Mouse (Mus musculus) inflammation-experienced regulatory T-cells, adult 6 months (primary cell): ENCODE measurements at regions not wholly inside any gene's neighbourhood (a gene's known extent, or its start where the extent isn't known, plus 50 kb on each side); places are given as distances from the start of the nearest gene placed in this dataset.

Source experiments
- ATAC-seq: one replicate; pipeline ENCODE4 v1.8.0; 2017

DNA sequence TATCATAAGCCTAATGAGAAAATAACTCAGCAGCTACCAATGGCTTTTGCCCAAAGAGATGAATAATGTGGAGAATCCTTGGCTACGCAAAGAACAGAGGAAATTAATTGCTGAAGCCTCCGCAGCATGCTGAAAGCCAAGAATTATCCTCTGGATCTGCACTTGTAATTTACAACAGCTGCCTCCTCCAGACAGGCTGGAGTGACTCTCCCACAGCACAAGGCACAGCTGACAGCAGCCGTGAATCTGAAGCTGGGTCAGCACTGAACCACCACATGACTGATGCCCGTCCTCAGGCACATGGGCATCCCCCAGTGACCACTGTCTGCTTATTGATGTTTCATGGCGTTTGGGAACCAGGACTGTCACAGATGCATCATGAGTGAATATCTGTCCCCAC lies 299.8 kb downstream of the Psat1 start:
- ATAC-seq, result no peak

DNA sequence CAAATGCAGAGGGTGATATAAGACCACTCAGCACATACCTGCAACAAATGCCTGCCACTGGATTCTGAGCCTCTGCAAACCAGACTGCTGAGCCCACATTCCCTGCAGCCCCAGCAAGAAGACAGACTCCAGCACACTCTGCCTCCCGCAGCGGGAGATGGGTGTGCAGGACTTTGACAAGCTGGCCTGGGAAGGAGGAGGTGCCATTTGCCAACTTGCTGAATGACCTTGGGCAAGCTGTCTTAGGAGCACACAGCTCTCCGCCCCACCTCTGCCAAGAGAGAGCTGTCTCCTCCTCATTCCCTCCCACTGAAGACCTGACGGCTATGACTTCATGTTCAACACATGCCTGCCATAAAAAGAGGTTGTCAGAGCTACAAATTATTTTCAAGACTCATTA lies 302.4 kb downstream of the Psat1 start:
- no peak for ATAC-seq

- no peak for ATAC-seq
These were observed 329.8 kb downstream of the Psat1 start for GRCm38 (mm10) chr19:15617233-15617915.

GRCm38 (mm10) chr19:15614648-15615561 lies 332.2 kb downstream of the Psat1 start:
- no peak for ATAC-seq

DNA sequence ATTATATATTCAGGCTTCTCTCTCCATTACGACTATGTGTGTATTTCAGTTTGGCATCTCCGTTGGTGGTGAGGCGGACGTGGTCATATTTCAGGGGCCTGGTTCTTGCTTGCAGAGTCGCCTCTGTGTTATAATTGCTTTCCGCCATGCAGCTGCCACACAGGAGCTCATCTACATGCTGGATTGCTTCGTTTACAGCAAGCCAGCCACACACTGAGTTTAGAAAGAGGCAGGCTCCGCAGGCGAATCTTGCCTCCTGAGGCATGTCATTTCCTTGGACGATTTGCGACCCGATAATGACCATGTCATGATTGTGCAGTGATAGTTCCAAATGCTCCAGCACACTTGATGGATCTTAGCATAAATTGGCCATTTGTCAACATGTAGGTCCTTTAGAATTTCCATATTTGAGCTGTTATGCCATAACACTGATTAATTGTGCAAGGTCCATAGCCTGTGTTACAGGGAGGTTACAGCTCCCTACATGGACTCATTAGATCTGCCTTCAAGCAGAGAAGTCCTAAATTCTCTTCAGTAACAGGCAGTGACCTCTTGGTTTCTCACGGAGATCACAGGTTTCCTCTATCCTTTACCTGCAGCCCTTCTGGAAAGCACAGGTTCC lies 335.9 kb downstream of the Psat1 start:
- ATAC-seq, result no peak

DNA sequence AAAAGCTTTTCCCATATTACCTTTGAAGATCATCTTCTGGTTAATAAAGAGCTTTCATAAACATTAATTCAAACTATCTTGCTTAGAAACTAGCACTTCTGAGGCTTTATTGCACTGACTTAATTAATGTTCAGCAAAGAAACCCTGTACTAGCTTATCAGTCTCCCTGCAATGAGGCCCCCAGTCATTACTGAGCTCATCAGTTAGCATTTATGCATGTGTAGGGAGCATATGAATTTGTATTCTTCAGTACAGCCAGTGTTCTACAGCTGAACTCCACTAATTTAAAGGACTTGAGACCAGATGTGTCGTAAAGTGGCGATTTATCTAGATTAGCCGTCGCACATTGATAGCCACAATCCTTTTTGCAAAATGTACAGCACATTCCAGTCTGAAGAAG lies 340.7 kb downstream of the Psat1 start:
- ATAC-seq, result no peak

GRCm38 (mm10) chr19:15592821-15593220 lies 354.3 kb downstream of the Psat1 start:
- no peak for ATAC-seq

GRCm38 (mm10) chr19:15583782-15584693 lies 363.1 kb downstream of the Psat1 start:
- no peak for ATAC-seq

DNA sequence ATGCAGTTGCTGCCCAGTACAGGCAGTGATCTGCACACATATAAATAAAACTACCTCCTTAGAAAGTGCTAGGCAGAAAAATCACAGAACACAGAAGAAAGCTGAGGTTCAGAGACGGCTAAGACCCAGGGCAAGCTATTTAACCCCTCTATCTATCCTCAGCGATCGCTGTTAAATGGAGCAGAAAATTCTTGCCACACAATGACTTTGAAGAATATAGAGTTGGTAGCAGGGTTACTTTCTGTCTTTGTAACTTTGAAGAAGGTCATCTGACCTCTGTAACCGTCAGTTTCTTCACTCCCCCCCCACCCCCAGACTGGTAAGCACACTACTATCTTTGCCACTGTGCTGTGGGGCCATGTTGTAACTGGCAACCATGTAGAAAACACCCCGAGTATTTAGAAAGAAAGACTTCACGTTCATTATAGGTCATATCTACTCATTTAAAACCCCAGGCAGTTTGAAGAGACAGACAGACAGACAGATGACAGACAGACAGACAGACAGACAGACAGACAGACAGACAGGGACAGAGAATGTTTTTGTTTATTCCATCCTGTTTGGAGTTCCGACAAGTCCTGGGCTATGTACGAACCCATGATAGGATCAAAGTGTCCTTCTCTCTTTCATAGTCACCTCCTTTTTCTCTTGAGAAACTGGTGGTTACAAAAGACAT lies 363.9 kb downstream of the Psat1 start:
- ATAC-seq, result no peak

DNA sequence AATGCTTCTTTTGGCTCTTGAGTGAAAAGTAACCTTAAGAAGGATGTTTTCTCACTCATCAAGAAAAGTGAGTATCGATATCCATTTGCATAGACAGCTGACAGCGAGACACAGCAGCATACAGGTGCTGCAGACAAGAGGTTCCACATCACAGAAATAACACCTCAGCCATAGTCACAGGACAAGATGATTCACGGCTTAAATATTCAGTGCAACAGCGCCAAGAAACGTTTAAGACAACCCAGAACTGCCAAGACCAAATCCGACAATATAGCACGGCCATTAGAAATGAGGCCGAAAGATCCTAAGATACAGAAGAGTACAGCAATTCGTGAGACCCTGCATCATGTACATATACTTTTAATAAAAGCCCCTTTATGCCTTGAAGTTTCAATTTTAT lies 375.9 kb downstream of the Psat1 start:
- ATAC-seq, result no peak

GRCm38 (mm10) chr19:15561511-15561910 lies 385.6 kb downstream of the Psat1 start:
- no peak for ATAC-seq

- no peak for ATAC-seq
These were observed 393.2 kb downstream of the Psat1 start for GRCm38 (mm10) chr19:15553953-15554352.

GRCm38 (mm10) chr19:15517853-15518252 lies 429.3 kb downstream of the Psat1 start:
- no peak for ATAC-seq

- no peak for ATAC-seq
These were observed 430.4 kb downstream of the Psat1 start for GRCm38 (mm10) chr19:15516566-15517305.

GRCm38 (mm10) chr19:15513197-15513596 lies 433.9 kb downstream of the Psat1 start:
- no peak for ATAC-seq

DNA sequence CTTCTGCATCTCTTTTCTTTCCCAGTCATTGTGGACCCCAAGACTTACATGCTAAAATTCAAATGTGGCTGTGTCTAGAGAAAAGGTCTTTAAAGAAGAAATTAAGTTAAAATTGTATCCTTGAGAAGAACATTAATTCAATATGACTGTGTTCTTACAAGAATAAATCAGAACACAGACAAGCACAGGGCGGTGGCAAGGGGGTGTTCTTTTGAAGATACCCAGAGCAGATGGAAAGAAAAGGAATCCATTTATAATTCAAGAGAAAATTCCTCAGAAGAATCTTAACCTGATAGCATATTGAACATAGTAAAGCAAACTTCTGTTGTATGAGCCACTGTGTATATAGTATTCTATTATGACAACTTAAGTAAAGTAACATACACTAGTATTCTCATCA lies 436.7 kb downstream of the Psat1 start:
- no peak for ATAC-seq

DNA sequence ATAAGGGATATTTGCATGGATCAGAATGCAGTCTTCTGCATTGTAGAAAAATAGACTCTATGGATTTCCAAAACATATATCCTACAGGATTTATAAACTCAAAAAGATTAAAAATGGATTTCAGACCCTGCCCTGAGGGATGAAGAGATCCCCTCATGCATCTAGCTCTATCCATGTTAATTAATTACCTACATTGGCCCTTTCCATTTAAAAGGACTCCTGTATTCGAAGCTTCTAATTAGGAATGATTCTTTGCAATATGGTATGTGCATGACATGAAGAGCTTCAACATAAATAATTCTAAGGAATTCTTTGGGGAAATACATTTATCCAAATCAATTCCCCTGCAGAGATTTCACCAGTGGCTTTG lies 444.2 kb downstream of the Psat1 start:
- no peak for ATAC-seq

- no peak for ATAC-seq
These were observed 444.7 kb downstream of the Psat1 start for GRCm38 (mm10) chr19:15502315-15502984.

DNA sequence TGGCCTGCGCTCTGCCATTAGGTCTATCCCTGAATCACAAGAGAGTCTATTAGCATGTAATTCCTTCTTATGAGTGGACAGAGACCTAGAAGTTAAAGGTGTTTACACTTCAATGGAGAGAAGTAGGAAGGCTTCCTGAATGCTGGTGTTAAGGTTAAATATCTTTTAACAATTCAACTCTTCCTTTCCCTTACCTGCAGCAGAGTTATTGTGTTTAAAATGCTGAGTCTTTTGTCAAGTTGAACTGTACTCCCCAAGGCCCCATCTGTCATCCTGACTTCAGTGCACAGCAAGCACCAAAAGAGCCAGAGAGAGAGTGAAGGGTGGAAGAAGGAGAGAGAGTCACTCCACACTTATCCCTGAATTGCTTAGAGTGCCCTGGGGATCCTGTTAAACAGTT lies 451.6 kb downstream of the Psat1 start:
- no peak for ATAC-seq

DNA sequence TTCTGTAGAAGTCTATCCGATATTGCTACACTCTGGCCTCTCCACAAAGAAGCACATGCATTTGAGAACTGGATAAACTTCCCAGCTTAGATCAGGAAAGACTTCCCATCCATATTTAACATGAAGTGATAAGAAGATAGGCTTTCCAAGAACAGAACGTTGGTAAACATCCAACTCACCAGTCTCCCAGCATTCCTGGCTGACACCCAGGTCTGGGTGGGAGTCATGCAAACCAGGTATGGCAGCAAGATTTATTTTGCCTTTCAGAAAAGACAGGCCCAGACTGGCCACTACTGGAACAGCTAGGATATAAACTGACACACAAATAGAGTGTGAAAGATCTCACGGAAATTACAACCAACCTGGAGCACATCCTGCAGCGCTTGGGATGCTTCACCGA lies 459.6 kb downstream of the Psat1 start:
- ATAC-seq, result no peak

DNA sequence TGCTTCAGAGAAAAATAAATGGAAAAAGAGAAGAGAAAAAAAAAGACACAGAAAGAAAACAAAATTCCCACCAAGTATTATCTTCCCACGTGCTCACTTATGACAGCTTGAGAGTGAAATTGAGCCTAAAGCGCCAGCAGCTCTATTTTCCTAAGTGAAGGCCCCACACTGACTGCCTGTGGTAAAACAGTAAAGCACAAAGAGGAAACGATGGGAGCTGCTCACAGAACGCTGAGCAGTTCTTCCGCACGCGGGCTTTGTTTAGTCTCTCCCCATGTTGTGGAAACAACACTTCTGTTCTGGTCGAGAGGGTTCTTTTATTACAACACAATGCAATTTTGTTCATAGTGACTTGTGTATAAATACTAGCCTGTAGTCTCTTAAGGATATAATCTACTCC lies 465.5 kb downstream of the Psat1 start:
- ATAC-seq, result no peak
